Mouse (Mus musculus) embryo, embryonic 11.5 days (tissue): ENCODE measurements around the gene E030018B13Rik.

Source experiments
- DNase-seq: peaks from one replicate; pipeline ENCODE4 v3.0.0-alpha.2; 2012; ENCODE audit warnings: low read depth, low spot score

Gene E030018B13Rik

GRCm38 (mm10) chr7:63897655-63898054, 19.0 kb upstream of the E030018B13Rik start:
- DNase-seq = no peak

GRCm38 (mm10) chr7:63898201-63898600, 18.5 kb upstream of the E030018B13Rik start:
- no peak for DNase-seq

GRCm38 (mm10) chr7:63899925-63900324, 16.7 kb upstream of the E030018B13Rik start:
- DNase-seq = no peak

GRCm38 (mm10) chr7:63900411-63900810, 16.2 kb upstream of the E030018B13Rik start:
- DNase-seq = no peak

- DNase-seq = no peak
Measured at GRCm38 (mm10) chr7:63901346-63901745, 15.3 kb upstream of the E030018B13Rik start.

GRCm38 (mm10) chr7:63901942-63902341, 14.7 kb upstream of the E030018B13Rik start:
- no peak for DNase-seq

- DNase-seq = no peak
Measured at GRCm38 (mm10) chr7:63902604-63903210, 13.9 kb upstream of the E030018B13Rik start.

- DNase-seq = no peak
Measured at GRCm38 (mm10) chr7:63903635-63904380, 12.8 kb upstream of the E030018B13Rik start.

GRCm38 (mm10) chr7:63905190-63905589, 11.5 kb upstream of the E030018B13Rik start:
- no peak for DNase-seq

- no peak for DNase-seq
Measured at GRCm38 (mm10) chr7:63905642-63906041, 11.0 kb upstream of the E030018B13Rik start.

GRCm38 (mm10) chr7:63907778-63908495, 8.7 kb upstream of the E030018B13Rik start:
- no peak for DNase-seq

GRCm38 (mm10) chr7:63908496-63909285, 8.0 kb upstream of the E030018B13Rik start:
- no peak for DNase-seq

- no peak for DNase-seq
Measured at GRCm38 (mm10) chr7:63910225-63910624, 6.4 kb upstream of the E030018B13Rik start.

GRCm38 (mm10) chr7:63910912-63911311, 5.7 kb upstream of the E030018B13Rik start:
- DNase-seq = no peak

- no peak for DNase-seq
Measured at GRCm38 (mm10) chr7:63911383-63912233, 5.0 kb upstream of the E030018B13Rik start.

- no peak for DNase-seq
Measured at GRCm38 (mm10) chr7:63912234-63912810, 4.3 kb upstream of the E030018B13Rik start.

- no peak for DNase-seq
Measured at GRCm38 (mm10) chr7:63912924-63913723, 3.5 kb upstream of the E030018B13Rik start.

GRCm38 (mm10) chr7:63913724-63914692, 2.6 kb upstream of the E030018B13Rik start:
- DNase-seq = no peak
